Mouse (Mus musculus) bone marrow, adult 2 months (tissue): ENCODE measurements at regions not wholly inside any gene's neighbourhood (a gene's known extent, or its start where the extent isn't known, plus 50 kb on each side); places are given as distances from the start of the nearest gene placed in this dataset.

Experiments
- CTCF ChIP-seq: fragments of 200-500 bp; IDR thresholded peaks from 2 replicates; pipeline ENCODE4 v1.5.1; 2011; ENCODE audit warnings: low read length, control low read depth; ENCODE audit not compliant: control insufficient read depth, insufficient read depth
- POLR2A ChIP-seq: fragments of 200-500 bp; IDR thresholded peaks from 2 replicates; pipeline ENCODE4 v1.6.1; 2011; ENCODE audit warnings: low read depth, mild to moderate bottlenecking, control low read depth, low read length, borderline replicate concordance; ENCODE audit not compliant: control insufficient read depth

GRCm38 (mm10) chr16:21358313-21358920, 64.5 kb upstream of the Vps8 start:
- TF ChIP-seq POLR2A (no peak), CTCF (no peak)
